Mouse (Mus musculus) embryonic facial prominence, embryonic 10.5 days (tissue): ENCODE measurements around the gene Tmem132b. TPM values are rescaled to one million over a fixed set of nuclear protein-coding genes. Genes with fewer than 3 reads are reported as not detected.

Experiments
- DNase-seq: peaks from one replicate; pipeline ENCODE4 v3.0.0-alpha.2; 2017; ENCODE audit warnings: low spot score
- H3K27ac ChIP-seq: fragments of 300-500 bp; sonication (generic); replicated peaks from 2 replicates; pipeline ENCODE4 v1.5.1; 2016; ENCODE audit warnings: mild to moderate bottlenecking
- H3K27me3 ChIP-seq: fragments of 300-500 bp; sonication (generic); replicated peaks from 2 replicates; pipeline ENCODE4 v1.6.1; 2016; ENCODE audit warnings: low read depth, mild to moderate bottlenecking; ENCODE audit not compliant: poor library complexity, severe bottlenecking
- H3K36me3 ChIP-seq: fragments of 300-500 bp; sonication (generic); replicated peaks from 2 replicates; pipeline ENCODE4 v1.6.1; 2016; ENCODE audit warnings: mild to moderate bottlenecking, moderate library complexity
- H3K4me1 ChIP-seq: fragments of 300-500 bp; sonication (generic); 2 replicates; pipeline ENCODE4 v1.6.1; 2016
- H3K4me3 ChIP-seq: fragments of 300-500 bp; sonication (generic); 2 replicates; pipeline ENCODE4 v1.5.1; 2016; ENCODE audit warnings: mild to moderate bottlenecking, moderate library complexity
- H3K9me3 ChIP-seq: fragments of 300-500 bp; sonication (generic); 2 replicates; pipeline ENCODE4 v1.6.1; 2016; ENCODE audit warnings: mild to moderate bottlenecking
- WGBS: fragments of 180-500 bp; shearing (Covaris S2); methylation state at CpG from one replicate; pipeline ENCODE4 v1.1.7; 2016; 5-methylcytosine and 5-hydroxymethylcytosine counted together
- polyA plus RNA-seq: library from polyadenylated mRNA; unstranded; fragments of >200 nt; fragmentation: Nextera tagmentation; extraction: Ambion mirVana; gene quantifications from 2 replicates; pipeline ENCODE4 v1.2.1, GENCODE M21; 2016

The Tmem132b gene
- polyA plus RNA-seq, 1 experiment from 2014 or later = 0.34 TPM

DNA sequence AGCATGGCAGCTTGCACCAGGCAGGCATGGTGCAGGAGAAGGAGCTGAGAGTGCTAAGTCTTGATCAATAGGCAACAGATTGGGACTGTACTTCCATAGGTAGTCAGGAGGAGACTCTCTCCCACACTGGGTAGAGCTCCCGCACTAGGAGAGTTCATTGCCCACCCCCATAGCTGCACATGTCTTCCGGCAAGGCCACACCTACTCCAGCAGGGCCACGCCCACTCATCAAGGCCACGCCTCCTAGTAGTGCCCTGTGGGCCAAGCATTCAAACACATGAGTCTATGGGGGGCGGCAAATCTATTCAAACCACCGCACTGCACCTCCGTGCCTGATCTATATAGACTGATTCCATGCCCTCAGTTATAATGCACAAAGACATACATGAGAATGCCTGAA lies 56.6 kb downstream of the Tmem132b start:
- H3K4me3 ChIP-seq = no peak overlapping the region
- peaks cover 15% of the 10 kb centered on the region for H3K4me1 ChIP-seq

DNA sequence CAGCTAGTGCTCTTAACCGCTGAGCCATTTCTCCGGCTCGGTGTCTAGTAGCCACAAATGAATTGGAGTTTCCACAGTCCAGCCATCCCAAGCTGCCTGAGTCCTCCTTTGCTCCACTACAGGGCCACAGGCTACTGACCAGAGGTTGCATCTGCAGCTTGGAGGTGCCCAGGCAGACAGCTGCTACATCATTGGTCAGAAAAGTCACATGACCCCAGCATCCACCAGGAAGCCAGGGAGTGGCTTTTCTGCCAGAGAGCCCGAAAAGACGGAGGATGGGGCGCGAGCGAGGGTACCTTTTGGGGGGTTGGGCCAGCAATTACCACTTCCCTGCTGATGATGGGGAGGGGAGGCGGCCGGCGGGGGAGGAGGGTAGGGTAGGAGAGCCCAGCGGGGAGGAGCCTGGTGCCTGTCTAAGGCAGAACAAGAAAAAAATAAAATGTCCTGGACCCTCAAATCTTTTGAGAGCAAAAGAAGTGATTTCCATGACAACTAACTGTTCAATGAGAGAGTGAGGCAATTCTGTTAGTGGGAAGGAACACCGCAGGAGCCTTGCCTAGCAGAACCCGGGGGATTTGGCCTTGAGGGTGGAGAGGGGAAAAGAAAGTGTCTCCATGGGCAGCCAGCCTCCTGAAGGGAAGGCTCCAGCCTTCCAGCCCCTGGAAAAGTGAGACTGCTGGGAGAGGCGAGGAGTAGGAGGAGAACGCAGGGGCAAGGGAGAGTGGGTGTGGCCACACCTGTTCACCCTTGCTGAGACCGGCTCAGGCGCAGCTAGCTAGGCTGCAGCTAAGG lies 57.5 kb downstream of the Tmem132b start:
- peak; percentile 75 for DNase-seq
- Histone ChIP-seq H3K9me3 (no peaks in the 10 kb centered on the region), H3K4me1 (peaks cover 15% of the 10 kb centered on the region), H3K27ac (peak overlapping the region; percentile 77), H3K36me3 (no peaks in the 10 kb centered on the region), H3K4me3 (peak overlapping the region; percentile 59), H3K27me3 (peaks cover 16% of the 10 kb centered on the region; the same call in 1 of the 2 replicates)
- 4% methylated on average over 18 of the region's 18 CpGs for WGBS

More for the DNA sequence above, 56.6 kb downstream of the Tmem132b start:
- H3K9me3 ChIP-seq = no peaks in the 10 kb centered on the region
- no peak for DNase-seq
- no peaks in the 10 kb centered on the region for H3K36me3 ChIP-seq
- H3K27ac ChIP-seq = no peak overlapping the region
- WGBS = 68% methylated on average over 7 of the region's 7 CpGs
- peaks cover 16% of the 10 kb centered on the region; the same call in 1 of the 2 replicates for H3K27me3 ChIP-seq

DNA sequence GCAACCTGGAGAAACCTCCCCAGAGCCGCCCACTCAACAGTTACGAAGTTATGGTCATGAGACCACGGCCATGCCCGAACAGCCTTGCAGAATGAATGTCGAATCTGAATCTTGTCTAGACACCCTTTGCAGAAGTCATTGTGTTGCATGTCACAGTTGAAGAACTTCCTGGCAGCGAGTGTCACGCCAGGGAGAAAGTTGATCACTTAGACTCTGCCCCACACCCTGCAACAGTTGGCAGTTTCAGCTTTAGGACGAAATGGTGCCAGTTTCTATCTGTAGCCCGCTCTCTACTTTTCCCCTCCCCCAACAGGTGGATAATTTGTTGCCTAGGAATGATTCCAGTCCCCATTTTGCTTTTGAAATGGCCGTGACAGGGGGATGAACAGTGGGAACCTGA lies 66.5 kb downstream of the Tmem132b start:
- H3K9me3 ChIP-seq = no peaks in the 10 kb centered on the region
- H3K4me1 ChIP-seq = no peaks in the 10 kb centered on the region
- no peak overlapping the region for H3K4me3 ChIP-seq
- no peaks in the 10 kb centered on the region for H3K36me3 ChIP-seq
- H3K27ac ChIP-seq = no peak overlapping the region
- 82% methylated on average over 10 of the region's 10 CpGs for WGBS
- DNase-seq = no peak
- H3K27me3 ChIP-seq = no peaks in the 10 kb centered on the region

DNA sequence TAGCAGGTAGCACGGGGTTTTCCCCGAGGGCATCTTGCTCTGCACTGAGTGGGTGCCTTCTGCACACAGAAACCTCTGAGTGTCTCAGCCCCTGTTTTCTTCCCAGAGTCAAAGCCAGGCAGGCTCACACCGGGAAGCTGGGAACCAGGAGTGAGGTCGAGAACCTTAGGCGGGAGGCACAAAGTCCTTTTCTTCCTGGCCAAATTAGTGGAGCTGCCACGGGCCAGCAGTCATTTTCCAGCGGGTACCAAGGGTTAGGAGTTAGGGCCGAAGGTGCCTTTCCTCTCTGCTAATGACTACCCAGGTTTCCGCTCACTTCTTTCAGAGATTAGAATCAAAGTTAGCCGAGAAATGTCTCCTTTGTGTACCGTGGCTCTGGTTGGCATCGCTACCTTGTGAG lies 75.6 kb downstream of the Tmem132b start:
- Histone ChIP-seq H3K9me3 (no peaks in the 10 kb centered on the region; the same call in 1 of the 2 replicates), H3K4me3 (no peak overlapping the region), H3K4me1 (no peaks in the 10 kb centered on the region), H3K27ac (no peak overlapping the region), H3K36me3 (no peaks in the 10 kb centered on the region), H3K27me3 (no peaks in the 10 kb centered on the region)
- DNase-seq = no peak
- whole genome bisulfite sequencing = 80% methylated on average over 12 of the region's 12 CpGs

DNA sequence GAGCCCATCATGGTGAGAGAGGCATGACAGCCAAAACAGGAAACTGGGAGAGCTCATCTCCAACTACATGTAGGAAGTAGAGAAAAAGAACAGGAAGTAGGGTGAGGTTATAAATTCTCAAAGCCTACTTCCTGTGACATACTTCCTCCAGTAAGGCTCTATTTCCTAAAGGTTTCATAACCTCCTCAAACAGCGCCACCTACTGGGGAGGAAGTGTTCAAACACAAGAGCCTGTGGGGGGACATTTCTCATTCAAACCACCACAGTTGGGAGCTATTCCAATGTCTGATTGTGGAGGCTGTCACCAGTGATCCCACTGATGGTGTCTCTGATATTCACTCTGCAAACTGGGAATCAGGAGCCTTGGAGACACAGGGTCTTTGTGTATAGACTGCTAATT lies 78.4 kb downstream of the Tmem132b start:
- Histone ChIP-seq H3K27me3 (no peaks in the 10 kb centered on the region), H3K4me3 (no peak overlapping the region), H3K27ac (no peak overlapping the region), H3K36me3 (no peaks in the 10 kb centered on the region), H3K9me3 (peaks cover 9% of the 10 kb centered on the region; the same call in 1 of the 2 replicates), H3K4me1 (no peaks in the 10 kb centered on the region)
- DNase-seq = no peak
- WGBS = 64% methylated on average over 1 of the region's 1 CpGs

DNA sequence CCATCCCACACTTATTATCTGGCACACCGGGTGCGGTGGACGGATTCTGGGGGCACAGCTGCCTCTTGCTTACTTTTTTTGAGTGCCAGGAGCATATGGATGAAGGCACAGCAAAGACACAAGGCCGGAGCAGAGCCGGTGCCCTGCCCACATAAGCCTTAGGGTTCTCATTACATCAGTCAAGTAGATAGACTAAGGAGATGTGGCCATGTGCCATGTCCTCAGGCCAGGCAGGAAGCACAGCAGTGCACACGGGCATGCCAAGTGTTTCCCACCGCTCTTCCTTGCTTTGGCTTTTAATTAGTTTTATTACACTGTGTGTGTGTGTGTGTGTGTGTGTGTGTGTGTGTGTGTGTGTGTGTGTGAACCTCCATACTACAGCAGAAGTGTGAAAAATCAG lies 80.9 kb downstream of the Tmem132b start:
- Histone ChIP-seq H3K9me3 (peaks cover 22% of the 10 kb centered on the region; the same call in 1 of the 2 replicates), H3K27me3 (no peaks in the 10 kb centered on the region), H3K4me3 (no peak overlapping the region), H3K27ac (no peak overlapping the region), H3K4me1 (no peaks in the 10 kb centered on the region), H3K36me3 (no peaks in the 10 kb centered on the region)
- 89% methylated on average over 7 of the region's 7 CpGs for WGBS
- no peak for DNase-seq

DNA sequence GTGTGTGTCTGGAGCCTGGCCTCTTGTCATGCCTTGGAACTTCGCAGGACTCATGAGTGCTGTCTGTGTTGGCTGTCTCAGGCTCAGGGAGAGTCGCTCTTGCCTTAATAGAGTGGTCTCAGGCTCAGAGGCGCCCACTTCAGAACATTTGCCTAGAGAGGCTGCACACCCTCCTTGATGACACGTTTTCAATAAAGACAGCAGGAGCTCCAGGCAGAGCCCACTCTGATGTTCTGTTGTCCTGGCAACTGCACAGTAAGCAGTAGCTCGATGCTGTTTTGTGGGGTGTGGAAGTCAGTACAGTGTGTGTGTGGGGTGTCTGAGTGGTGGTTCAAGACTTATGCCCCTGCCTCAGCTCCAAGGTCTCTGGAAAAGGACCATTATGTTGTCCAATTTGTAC lies 81.6 kb downstream of the Tmem132b start:
- no peak overlapping the region for H3K27ac ChIP-seq
- H3K9me3 ChIP-seq = peaks cover 27% of the 10 kb centered on the region; the same call in 1 of the 2 replicates
- H3K27me3 ChIP-seq = no peaks in the 10 kb centered on the region
- no peak for DNase-seq
- H3K4me1 ChIP-seq = no peaks in the 10 kb centered on the region
- H3K36me3 ChIP-seq = no peaks in the 10 kb centered on the region
- WGBS = 84% methylated on average over 5 of the region's 5 CpGs
- H3K4me3 ChIP-seq = no peak overlapping the region

DNA sequence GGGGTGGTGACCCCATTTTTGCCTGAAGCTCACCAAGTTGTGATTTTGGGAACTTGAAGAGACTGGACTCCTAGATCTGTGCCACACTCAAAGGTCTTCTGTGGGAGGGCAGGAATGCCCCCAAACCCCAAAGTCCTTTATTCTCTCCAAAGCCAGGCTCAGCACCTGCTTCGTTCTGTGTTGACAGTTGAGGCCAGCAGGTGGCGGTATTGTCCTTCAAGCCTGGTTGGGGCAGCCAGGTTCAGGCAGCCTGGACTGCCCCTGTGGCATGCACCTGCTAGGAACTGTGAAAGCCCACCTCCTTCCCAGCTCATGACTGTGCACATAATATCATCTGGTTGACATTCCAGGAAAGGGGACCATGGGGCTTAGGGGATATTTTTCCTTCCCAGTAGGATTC lies 82.8 kb downstream of the Tmem132b start:
- H3K36me3 ChIP-seq = no peaks in the 10 kb centered on the region
- peaks cover 27% of the 10 kb centered on the region; the same call in 1 of the 2 replicates for H3K9me3 ChIP-seq
- H3K4me1 ChIP-seq = no peaks in the 10 kb centered on the region
- 48% methylated on average over 2 of the region's 2 CpGs for WGBS
- no peaks in the 10 kb centered on the region for H3K27me3 ChIP-seq
- H3K27ac ChIP-seq = no peak overlapping the region
- H3K4me3 ChIP-seq = no peak overlapping the region
- DNase-seq = peak; percentile 17

DNA sequence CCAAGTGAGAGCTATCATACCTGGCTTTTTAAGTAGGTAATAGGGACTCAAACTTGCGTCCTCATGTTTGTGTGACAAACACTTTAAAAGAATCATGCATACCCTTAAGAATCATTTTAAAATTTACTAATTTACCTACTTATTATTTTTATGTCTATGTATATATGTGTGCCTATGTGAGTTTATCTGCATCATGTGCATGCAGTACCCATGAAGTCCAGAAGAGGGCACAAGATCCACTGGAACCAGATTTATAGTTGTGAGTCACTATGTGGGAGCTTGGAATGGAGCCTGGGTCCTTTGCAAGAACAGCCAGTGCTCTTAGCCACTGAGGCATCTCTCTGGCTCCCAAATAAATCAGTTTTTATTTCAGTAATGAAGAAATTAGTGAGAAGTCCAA lies 85.5 kb downstream of the Tmem132b start:
- H3K27me3 ChIP-seq = no peaks in the 10 kb centered on the region
- H3K9me3 ChIP-seq = peaks cover 27% of the 10 kb centered on the region; the same call in 1 of the 2 replicates
- no peaks in the 10 kb centered on the region for H3K4me1 ChIP-seq
- H3K4me3 ChIP-seq = no peak overlapping the region
- no peaks in the 10 kb centered on the region for H3K36me3 ChIP-seq
- 91% methylated on average over 1 of the region's 1 CpGs for WGBS
- H3K27ac ChIP-seq = no peak overlapping the region
- DNase-seq = no peak

DNA sequence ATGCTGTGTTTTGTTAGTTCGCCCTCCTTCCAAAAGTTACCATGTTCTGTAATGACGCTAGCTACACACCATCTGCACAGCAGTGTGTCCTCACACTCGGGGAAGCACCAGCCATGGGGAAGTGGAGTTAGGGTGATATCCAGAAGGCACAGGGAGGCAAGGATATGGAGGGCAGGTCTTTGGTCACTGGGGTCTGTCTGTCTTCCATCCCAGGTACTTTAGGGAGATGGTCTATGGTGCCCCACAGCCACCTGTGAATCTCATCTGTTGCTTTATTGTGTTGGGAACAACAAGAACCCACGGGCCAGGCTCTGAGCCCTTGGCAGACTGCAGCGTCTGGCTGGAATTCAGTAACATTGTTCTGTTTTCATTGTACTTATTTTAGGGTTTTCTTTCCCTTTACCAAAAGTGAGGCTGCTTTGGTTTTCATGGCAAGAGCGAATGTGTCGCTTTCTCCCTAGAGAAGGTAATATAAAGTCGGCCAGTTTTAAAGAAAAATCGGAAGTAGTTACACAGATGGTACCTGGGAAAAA lies 96.3 kb downstream of the Tmem132b start:
- Histone ChIP-seq H3K27ac (no peak overlapping the region), H3K27me3 (no peaks in the 10 kb centered on the region), H3K4me3 (no peak overlapping the region), H3K36me3 (no peaks in the 10 kb centered on the region), H3K9me3 (no peaks in the 10 kb centered on the region), H3K4me1 (no peaks in the 10 kb centered on the region)
- 87% methylated on average over 9 of the region's 9 CpGs for WGBS
- no peak for DNase-seq

DNA sequence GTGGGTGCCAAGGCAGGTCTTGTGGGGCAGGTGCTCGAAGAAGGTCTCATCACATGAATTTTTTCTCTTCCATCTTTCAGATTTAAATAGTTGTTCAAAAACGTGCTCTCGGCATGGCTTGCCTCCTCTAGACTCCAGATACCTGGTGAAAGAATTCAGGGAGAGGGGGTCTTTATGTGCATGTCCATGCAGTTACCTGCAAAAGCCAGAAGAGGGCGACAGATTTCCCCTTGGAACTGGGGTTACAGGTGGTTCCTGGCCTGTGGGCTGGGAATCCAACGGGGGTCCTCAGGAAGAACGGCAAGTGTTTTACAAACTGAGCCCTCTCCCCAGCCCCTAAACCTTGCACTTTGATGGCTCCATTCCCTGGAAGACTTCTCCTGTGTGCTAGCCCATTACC lies 103.1 kb downstream of the Tmem132b start:
- H3K9me3 ChIP-seq = no peaks in the 10 kb centered on the region
- H3K4me1 ChIP-seq = no peaks in the 10 kb centered on the region
- no peak overlapping the region for H3K27ac ChIP-seq
- H3K27me3 ChIP-seq = no peaks in the 10 kb centered on the region
- no peak overlapping the region for H3K4me3 ChIP-seq
- no peaks in the 10 kb centered on the region for H3K36me3 ChIP-seq
- WGBS = 77% methylated on average over 6 of the region's 6 CpGs
- no peak for DNase-seq

DNA sequence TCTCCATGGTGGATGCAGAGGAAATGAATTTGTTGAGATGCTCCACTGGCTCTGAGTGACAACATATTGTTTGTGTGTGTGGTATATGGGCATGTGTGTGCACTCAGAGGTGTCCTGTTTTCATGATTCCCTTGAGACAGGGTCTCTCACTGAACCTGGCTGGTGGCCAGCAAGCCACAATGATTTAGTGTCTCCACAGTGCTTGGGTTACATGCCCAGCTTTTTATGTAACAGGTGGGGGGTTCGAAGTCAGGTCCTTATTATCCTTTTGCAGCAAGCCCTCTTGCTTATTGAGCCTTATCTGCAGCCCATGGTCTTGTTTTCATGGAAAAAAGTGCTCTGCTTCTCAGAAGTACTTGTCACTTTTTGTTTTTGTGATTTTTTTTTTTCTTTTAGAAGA lies 109.4 kb downstream of the Tmem132b start:
- H3K36me3 ChIP-seq = no peaks in the 10 kb centered on the region
- no peaks in the 10 kb centered on the region for H3K4me1 ChIP-seq
- no peaks in the 10 kb centered on the region for H3K27me3 ChIP-seq
- WGBS = 78% methylated on average over 1 of the region's 1 CpGs
- no peak for DNase-seq
- H3K9me3 ChIP-seq = no peaks in the 10 kb centered on the region
- no peak overlapping the region for H3K27ac ChIP-seq
- no peak overlapping the region for H3K4me3 ChIP-seq

DNA sequence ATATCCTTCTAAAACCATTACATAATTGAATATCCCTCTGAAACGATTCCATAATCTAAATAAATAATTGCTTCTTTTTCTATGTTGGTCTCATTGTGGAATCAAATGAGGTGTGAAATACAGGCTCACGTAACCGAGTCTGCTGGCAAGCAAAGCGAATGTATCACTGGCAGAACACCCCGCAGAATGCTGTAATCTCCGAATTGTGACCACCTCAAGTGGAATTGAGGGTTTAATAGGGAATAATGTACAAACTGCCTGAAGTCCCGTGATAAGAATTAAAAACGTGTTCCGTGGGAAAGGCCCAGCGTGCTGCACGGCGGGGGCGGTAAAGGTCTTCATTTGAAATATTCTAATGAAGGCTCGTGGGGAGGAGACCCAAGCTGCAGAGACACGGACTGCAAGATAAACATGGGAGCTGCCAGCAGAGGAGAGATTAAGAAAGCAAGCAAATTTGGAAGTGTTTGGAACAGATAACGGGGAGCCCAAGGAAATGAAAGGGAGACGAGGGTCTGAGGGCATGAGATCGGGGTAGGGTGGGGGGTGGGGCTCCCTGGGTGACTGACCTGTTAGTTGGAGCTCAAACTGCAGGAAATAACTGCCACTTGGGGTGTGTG lies 110.1 kb downstream of the Tmem132b start:
- Histone ChIP-seq H3K4me3 (no peak overlapping the region), H3K4me1 (no peaks in the 10 kb centered on the region), H3K36me3 (no peaks in the 10 kb centered on the region), H3K9me3 (no peaks in the 10 kb centered on the region), H3K27ac (no peak overlapping the region), H3K27me3 (no peaks in the 10 kb centered on the region)
- no peak for DNase-seq
- WGBS = 72% methylated on average over 18 of the region's 18 CpGs
